Mouse (Mus musculus) thymus, postnatal 25 days (tissue): Measurements from ENCODE around the gene Catsperg1.
"Not testable (repeated sequence)": the region's sequence is repeated elsewhere in the genome, so short reads cannot be mapped to it uniquely, and the experiment has no call there.

ENCODE experiments used
- DNase-seq: peaks from one replicate; pipeline ENCODE4 v3.0.0; 2022

Catsperg1 gene

GRCm38 (mm10) chr7:29213675-29214082 lies at the start of gene Catsperg1:
Gene Catsperg1 (minus strand): TSS chr7:29214035.
- no peak for DNase-seq

GRCm38 (mm10) chr7:29262151-29262550 lies 48.3 kb upstream of the Catsperg1 start:
- no peak for DNase-seq

- peak; percentile 50 for DNase-seq
These were observed 46.2 kb upstream of the Catsperg1 start for GRCm38 (mm10) chr7:29259781-29260730.

GRCm38 (mm10) chr7:29257368-29257767 lies 43.5 kb upstream of the Catsperg1 start:
- DNase-seq, result no peak

- DNase-seq, result no peak
These were observed 42.0 kb upstream of the Catsperg1 start for GRCm38 (mm10) chr7:29255875-29256274.

GRCm38 (mm10) chr7:29253842-29254241 lies 40.0 kb upstream of the Catsperg1 start:
- no peak for DNase-seq

GRCm38 (mm10) chr7:29251166-29251565 lies 37.3 kb upstream of the Catsperg1 start:
- peak; percentile 65 for DNase-seq

- peak; percentile 48 for DNase-seq
These were observed 34.5 kb upstream of the Catsperg1 start, which contains the start of gene 2200002D01Rik for GRCm38 (mm10) chr7:29248261-29248841. Gene 2200002D01Rik (minus strand): TSS chr7:29248466.

- DNase-seq, result peak; percentile 28
These were observed 33.9 kb upstream of the Catsperg1 start for GRCm38 (mm10) chr7:29247706-29248105.

GRCm38 (mm10) chr7:29247314-29247700 lies 33.5 kb upstream of the Catsperg1 start:
- peak; percentile 90 for DNase-seq

GRCm38 (mm10) chr7:29246619-29247313 lies 32.9 kb upstream of the Catsperg1 start:
- DNase-seq, result no peak

- no peak for DNase-seq
These were observed 32.2 kb upstream of the Catsperg1 start for GRCm38 (mm10) chr7:29246015-29246414.

- DNase-seq, result peak; percentile 51
These were observed 31.0 kb upstream of the Catsperg1 start for GRCm38 (mm10) chr7:29244732-29245416.

GRCm38 (mm10) chr7:29238019-29238967 lies 24.5 kb upstream of the Catsperg1 start, which contains the start of gene Yif1b:
Gene Yif1b (plus strand): TSS chr7:29238329.
- DNase-seq, result peak; percentile 98

GRCm38 (mm10) chr7:29237596-29237995 lies 23.8 kb upstream of the Catsperg1 start:
- DNase-seq, result not testable (repeated sequence)

- DNase-seq, result no peak
These were observed 22.8 kb upstream of the Catsperg1 start for GRCm38 (mm10) chr7:29236593-29236992.

- no peak for DNase-seq
These were observed 20.8 kb upstream of the Catsperg1 start for GRCm38 (mm10) chr7:29234661-29235060.

- DNase-seq, result no peak
These were observed 19.9 kb upstream of the Catsperg1 start for GRCm38 (mm10) chr7:29233745-29234144.

GRCm38 (mm10) chr7:29232247-29233013 lies 18.6 kb upstream of the Catsperg1 start, which contains the start of gene Kcnk6:
Gene Kcnk6 (minus strand): TSS chr7:29232515.
- no peak for DNase-seq

GRCm38 (mm10) chr7:29231517-29231916 lies 17.7 kb upstream of the Catsperg1 start:
- no peak for DNase-seq
